Mouse (Mus musculus) kidney, adult 2 months (tissue): ENCODE measurements at regions not wholly inside any gene's neighbourhood (a gene's known extent, or its start where the extent isn't known, plus 50 kb on each side); places are given as distances from the start of the nearest gene placed in this dataset.

Experiments
- DNase-seq: peaks from one replicate; pipeline ENCODE4 v3.0.0; 2021
- H3K27ac ChIP-seq: fragments of 200-500 bp; 2 replicates; pipeline ENCODE4 v1.5.1; 2012; ENCODE audit warnings: low read depth, low read length, control low read depth, inconsistent platforms; ENCODE audit not compliant: insufficient read depth
- H3K27me3 ChIP-seq: fragments of 200-500 bp; replicated peaks from 2 replicates; pipeline ENCODE4 v1.6.1; 2012; ENCODE audit warnings: mild to moderate bottlenecking, moderate library complexity, low read length, inconsistent platforms; ENCODE audit not compliant: control insufficient read depth, insufficient read depth
- H3K36me3 ChIP-seq: fragments of 200-500 bp; 2 replicates; pipeline ENCODE4 v1.6.1; 2012; ENCODE audit warnings: mild to moderate bottlenecking, moderate library complexity, low read length, inconsistent platforms; ENCODE audit not compliant: control insufficient read depth, insufficient read depth
- H3K4me1 ChIP-seq: fragments of 200-500 bp; 2 replicates; pipeline ENCODE4 v1.6.1; 2011; ENCODE audit warnings: low read length; ENCODE audit not compliant: control insufficient read depth, insufficient read depth
- H3K4me3 ChIP-seq: fragments of 200-500 bp; 2 replicates; pipeline ENCODE4 v1.5.1; 2011; ENCODE audit warnings: mild to moderate bottlenecking, low read depth, low read length, control low read depth; ENCODE audit not compliant: insufficient read depth
- CTCF ChIP-seq: fragments of 200-500 bp; conservative IDR thresholded peaks from 2 replicates; pipeline ENCODE4 v1.5.1; 2011; ENCODE audit warnings: low read depth, mild to moderate bottlenecking, control low read depth, low read length, moderate library complexity, mixed read lengths; ENCODE audit not compliant: insufficient read depth, insufficient read length
- POLR2A ChIP-seq: fragments of 200-500 bp; IDR thresholded peaks from one replicate; pipeline ENCODE4 v1.6.1; 2011; ENCODE audit warnings: low read depth, low read length, control low read depth
- WGBS: fragments of 180-500 bp; shearing (Covaris S2); methylation state at CpG from one replicate; pipeline ENCODE4 v1.1.7; 2018; 5-methylcytosine and 5-hydroxymethylcytosine counted together

DNA sequence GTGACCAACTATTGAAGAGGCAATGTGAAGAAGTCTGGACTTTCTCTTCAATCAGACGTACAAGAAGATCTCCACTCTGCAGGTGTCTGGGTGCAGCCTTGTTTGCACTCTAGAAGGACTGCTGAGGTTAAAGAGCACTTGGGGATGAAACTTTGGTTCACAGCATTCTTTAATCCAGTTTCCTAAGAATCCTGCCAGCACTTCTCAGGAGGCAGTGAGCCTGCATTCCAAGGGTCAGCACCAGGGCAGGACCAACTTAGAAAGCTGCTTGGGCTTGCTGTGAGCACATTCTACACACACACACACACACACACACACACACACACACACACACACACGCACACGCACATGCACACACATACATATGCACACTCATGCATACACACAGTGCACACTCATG is 304.4 kb downstream of the Hlx start:
- no peak overlapping the region for H3K4me3 ChIP-seq
- 70% methylated on average over 3 of the region's 3 CpGs for WGBS
- H3K36me3 ChIP-seq: no peaks in the 10 kb centered on the region
- DNase-seq: peak; percentile 64
- no peak for TF ChIP-seq POLR2A
- TF ChIP-seq CTCF: no peak
- no peak overlapping the region for H3K27ac ChIP-seq
- H3K27me3 ChIP-seq: no peaks in the 10 kb centered on the region
- no peaks in the 10 kb centered on the region for H3K4me1 ChIP-seq

DNA sequence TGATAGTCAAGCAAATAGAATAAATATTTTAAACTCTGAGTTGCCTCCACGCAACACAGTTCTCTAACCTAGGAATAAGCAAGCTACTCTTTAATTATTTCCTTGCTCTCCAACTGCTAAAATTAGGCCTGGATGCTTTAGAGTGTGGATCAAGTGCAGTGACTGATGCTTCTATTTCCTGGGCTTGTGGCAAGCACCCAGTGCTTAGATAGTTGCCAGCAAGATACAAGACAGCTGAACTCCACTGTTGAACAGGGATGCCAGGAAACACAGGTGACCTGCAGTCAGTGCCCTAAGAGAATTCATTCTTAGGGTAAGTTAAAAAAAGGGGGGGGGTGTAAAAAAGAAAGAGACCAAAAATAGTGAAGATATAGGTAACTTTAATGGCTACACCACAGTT is 306.7 kb downstream of the Hlx start:
- no peaks in the 10 kb centered on the region for H3K36me3 ChIP-seq
- DNase-seq: no peak
- no peaks in the 10 kb centered on the region for H3K27me3 ChIP-seq
- TF ChIP-seq POLR2A (no peak), CTCF (no peak)
- WGBS: 98% methylated on average over 1 of the region's 1 CpGs
- H3K4me1 ChIP-seq: no peaks in the 10 kb centered on the region
- H3K4me3 ChIP-seq: no peak overlapping the region
- no peak overlapping the region for H3K27ac ChIP-seq

DNA sequence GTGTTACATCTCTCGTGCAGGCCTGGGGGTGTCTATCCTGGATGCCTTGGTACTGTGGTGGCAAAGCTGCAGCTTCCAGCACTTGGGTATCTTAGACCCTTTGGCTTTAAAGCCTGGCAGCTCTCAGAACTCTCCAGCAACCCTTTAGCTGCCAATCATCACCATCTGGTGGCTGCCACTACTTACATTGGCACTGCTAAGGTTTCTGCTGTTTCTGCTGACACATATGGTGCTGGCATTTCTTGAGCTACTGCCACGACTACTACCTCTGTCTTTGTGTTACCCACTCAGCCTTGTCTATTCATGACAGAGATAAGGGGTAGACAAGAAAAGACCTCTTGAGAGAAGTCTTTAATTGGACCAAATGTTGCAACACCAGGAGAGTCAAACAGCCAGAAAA is 308.4 kb downstream of the Hlx start:
- no peak overlapping the region for H3K4me3 ChIP-seq
- H3K27me3 ChIP-seq: no peaks in the 10 kb centered on the region
- no peak for DNase-seq
- H3K4me1 ChIP-seq: no peaks in the 10 kb centered on the region
- H3K27ac ChIP-seq: no peak overlapping the region
- TF ChIP-seq CTCF (no peak), POLR2A (no peak)
- no peaks in the 10 kb centered on the region for H3K36me3 ChIP-seq
- WGBS: 93% methylated on average over 2 of the region's 2 CpGs

DNA sequence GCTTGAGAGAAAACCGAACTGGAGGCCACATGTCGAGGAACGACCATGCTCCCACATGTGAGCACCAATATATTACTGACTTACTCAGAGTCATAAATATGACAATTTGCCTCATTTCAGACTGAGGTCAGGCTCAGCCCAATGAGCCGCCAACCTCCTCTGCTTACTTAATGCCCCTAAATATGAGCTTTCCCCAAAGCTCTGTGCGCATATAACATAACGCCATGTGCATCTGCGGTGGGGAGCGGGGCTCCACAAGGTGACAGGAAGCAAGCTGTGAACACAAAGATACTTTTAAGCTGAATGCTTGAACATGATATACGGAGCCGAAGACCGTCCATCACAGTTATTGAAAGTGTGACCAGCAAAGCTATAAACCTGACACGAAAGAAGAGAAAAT is 319.8 kb downstream of the Hlx start:
- no peaks in the 10 kb centered on the region for H3K36me3 ChIP-seq
- no peak for DNase-seq
- no peak for TF ChIP-seq POLR2A
- no peak overlapping the region for H3K4me3 ChIP-seq
- no peaks in the 10 kb centered on the region for H3K4me1 ChIP-seq
- WGBS: 52% methylated on average over 12 of the region's 12 CpGs
- H3K27ac ChIP-seq: no peak overlapping the region
- no peaks in the 10 kb centered on the region; the same call in 1 of the 2 replicates for H3K27me3 ChIP-seq

DNA sequence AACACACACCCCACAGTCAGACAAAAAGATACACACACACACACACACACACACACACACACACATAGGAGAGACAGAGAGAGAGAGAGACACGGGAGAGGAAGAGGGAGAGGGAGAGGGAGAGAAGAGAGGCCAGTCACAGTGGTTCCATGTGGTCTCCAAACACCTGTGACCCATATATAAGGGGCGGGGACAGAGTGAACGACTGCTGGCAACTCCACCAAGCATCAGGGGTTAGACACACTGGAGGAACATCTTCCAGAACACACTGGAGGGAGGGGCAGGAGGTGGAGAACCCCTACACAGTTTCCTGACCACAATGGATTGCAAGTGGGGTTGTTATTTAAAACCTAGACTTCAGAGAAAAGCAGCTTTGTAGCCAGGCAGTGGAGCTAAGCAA is 321.4 kb downstream of the Hlx start:
- DNase-seq: no peak
- H3K27ac ChIP-seq: no peak overlapping the region
- H3K4me3 ChIP-seq: no peak overlapping the region
- TF ChIP-seq POLR2A (no peak), CTCF (no peak)
- H3K27me3 ChIP-seq: no peaks in the 10 kb centered on the region; the same call in 1 of the 2 replicates
- H3K36me3 ChIP-seq: no peaks in the 10 kb centered on the region
- WGBS: 56% methylated on average over 3 of the region's 3 CpGs
- H3K4me1 ChIP-seq: no peaks in the 10 kb centered on the region

DNA sequence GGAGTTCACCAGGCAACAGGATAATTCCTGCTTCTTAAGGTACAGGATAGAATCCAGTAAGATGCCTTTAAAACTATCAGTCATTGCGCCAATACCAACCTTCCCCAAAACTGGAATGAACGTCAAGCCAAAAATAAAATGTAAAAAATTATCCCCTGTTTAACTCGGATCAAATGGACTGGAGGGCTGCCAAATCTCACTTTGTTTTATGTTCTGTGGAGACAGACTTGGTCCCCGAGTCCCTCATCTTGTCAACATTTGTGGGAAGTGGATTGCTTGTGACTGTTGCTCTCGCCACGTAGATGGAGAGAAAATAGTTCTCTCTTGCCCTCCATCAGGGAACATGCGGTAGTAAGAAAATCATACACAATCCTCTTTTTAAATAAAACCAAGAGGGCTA is 322.4 kb downstream of the Hlx start:
- no peak for TF ChIP-seq CTCF
- TF ChIP-seq POLR2A: no peak
- no peak for DNase-seq
- Histone ChIP-seq H3K36me3 (no peaks in the 10 kb centered on the region), H3K4me3 (no peak overlapping the region), H3K27ac (no peak overlapping the region), H3K4me1 (no peaks in the 10 kb centered on the region), H3K27me3 (no peaks in the 10 kb centered on the region; the same call in 1 of the 2 replicates)
- WGBS: 63% methylated on average over 7 of the region's 7 CpGs

DNA sequence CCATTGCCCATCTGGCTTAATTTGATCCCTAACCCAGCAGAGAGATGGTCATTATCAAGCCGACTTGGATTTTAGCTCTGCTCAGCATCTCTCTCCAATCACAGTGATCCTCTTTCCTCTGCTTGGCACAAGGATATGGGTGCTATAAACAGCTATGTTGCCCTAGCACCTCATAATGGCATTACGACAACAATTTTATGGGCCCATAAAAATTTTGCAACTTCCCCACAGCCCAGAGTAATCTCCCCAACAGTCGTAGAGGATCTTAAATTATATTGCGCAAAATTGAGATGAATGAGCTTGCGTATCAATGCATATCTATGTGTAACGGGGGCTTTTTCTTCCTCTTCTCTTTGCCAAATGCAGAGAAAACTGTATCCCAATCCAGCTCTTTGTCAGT is 329.4 kb downstream of the Hlx start:
- Histone ChIP-seq H3K27me3 (no peaks in the 10 kb centered on the region), H3K36me3 (no peaks in the 10 kb centered on the region), H3K4me3 (no peak overlapping the region), H3K27ac (no peak overlapping the region), H3K4me1 (no peaks in the 10 kb centered on the region)
- TF ChIP-seq POLR2A: no peak
- TF ChIP-seq CTCF: no peak
- no peak for DNase-seq
- 67% methylated on average over 6 of the region's 6 CpGs for WGBS

DNA sequence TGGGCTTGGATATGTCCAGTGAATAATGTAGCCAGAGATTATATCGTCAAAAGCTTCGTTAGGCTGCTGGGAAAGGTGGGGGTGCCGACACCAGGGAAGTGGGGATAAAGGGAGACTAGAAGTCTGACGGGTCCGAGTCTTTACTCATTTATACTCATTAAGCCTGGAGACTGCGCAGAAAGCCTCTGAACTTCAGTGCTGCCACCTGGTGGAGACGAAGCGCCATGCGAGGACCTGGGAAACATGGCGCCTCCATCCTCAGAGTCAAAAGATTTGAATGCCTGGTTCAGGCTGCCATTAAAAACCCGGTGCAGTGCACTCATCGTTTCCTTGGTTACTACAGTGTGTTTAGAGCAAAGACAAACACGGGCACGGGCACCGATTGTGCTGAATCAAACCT is 337.2 kb downstream of the Hlx start:
- WGBS: 59% methylated on average over 15 of the region's 15 CpGs
- no peak overlapping the region for H3K27ac ChIP-seq
- peak; percentile 42 for DNase-seq
- TF ChIP-seq CTCF (peak; percentile 73), POLR2A (no peak)
- H3K36me3 ChIP-seq: no peaks in the 10 kb centered on the region
- H3K4me1 ChIP-seq: no peaks in the 10 kb centered on the region
- no peaks in the 10 kb centered on the region for H3K27me3 ChIP-seq
- H3K4me3 ChIP-seq: no peak overlapping the region
